Mouse (Mus musculus): ENCODE measurements around the gene Il17f.
"Not testable (repeated sequence)": the region's sequence is repeated elsewhere in the genome, so short reads cannot be mapped to it uniquely, and the experiment has no call there.

Il17f gene

GRCm38 (mm10) chr1:20787046-20787445 is 3.4 kb downstream of the Il17f start:
- DNase-seq (ENCODE audit: low spot score in 2 of 2): no peak

GRCm38 (mm10) chr1:20778366-20778765 is 12.1 kb downstream of the Il17f start:
- no peak for DNase-seq (ENCODE audit: low spot score in 2 of 2)

- DNase-seq (ENCODE audit: low spot score in 2 of 2): not testable (repeated sequence)
Observed at GRCm38 (mm10) chr1:20774026-20774730, 16.2 kb downstream of the Il17f start.

GRCm38 (mm10) chr1:20766526-20766925 is 23.9 kb downstream of the Il17f start:
- DNase-seq (ENCODE audit: low spot score in 2 of 2): no peak

GRCm38 (mm10) chr1:20761411-20761810 is 29.0 kb downstream of the Il17f start:
- DNase-seq (ENCODE audit: low spot score in 2 of 2): no peak

- no peak for DNase-seq (ENCODE audit: low spot score in 2 of 2)
Observed at GRCm38 (mm10) chr1:20760331-20760730, 30.1 kb downstream of the Il17f start.

GRCm38 (mm10) chr1:20759799-20760198 is 30.6 kb downstream of the Il17f start:
- DNase-seq (ENCODE audit: low spot score in 2 of 2): peak; percentile 17 to 18

GRCm38 (mm10) chr1:20757586-20757985 is 32.8 kb downstream of the Il17f start:
- DNase-seq (ENCODE audit: low spot score in 2 of 2): no peak

- DNase-seq (ENCODE audit: low spot score in 2 of 2): no peak
Observed at GRCm38 (mm10) chr1:20754439-20754838, 36.0 kb downstream of the Il17f start.

- no peak for DNase-seq (ENCODE audit: low spot score in 2 of 2)
Observed at GRCm38 (mm10) chr1:20740496-20740998, 49.9 kb downstream of the Il17f start.

- DNase-seq (ENCODE audit: low spot score in 2 of 2): no peak
Observed at GRCm38 (mm10) chr1:20738483-20738882, 51.9 kb downstream of the Il17f start.

- no peak for DNase-seq (ENCODE audit: low spot score in 2 of 2)
Observed at GRCm38 (mm10) chr1:20736572-20736971, 53.8 kb downstream of the Il17f start.

GRCm38 (mm10) chr1:20730903-20731302 is 59.5 kb downstream of the Il17f start, which contains the start of gene Il17a:
Gene Il17a, plus strand, starts transcription at chr1:20730905.
- no peak for DNase-seq (ENCODE audit: low spot score in 2 of 2)
